Mouse (Mus musculus) brain, embryonic 14.5 days (tissue): Measurements from ENCODE around the gene Prdm12. TPM values are rescaled to one million over a fixed set of nuclear protein-coding genes. Genes with fewer than 3 reads are reported as not detected.

ENCODE experiments used
- DNase-seq: peaks from one replicate; pipeline ENCODE4 v3.0.0-alpha.2; 2011; ENCODE audit warnings: low read depth
- CTCF ChIP-seq: fragments of 200-500 bp; IDR thresholded peaks from 2 replicates; pipeline ENCODE4 v1.5.1; 2012; ENCODE audit warnings: inconsistent platforms, mild to moderate bottlenecking, moderate library complexity, borderline replicate concordance; ENCODE audit not compliant: insufficient read depth, insufficient read length; ENCODE audit errors: extremely low read depth
- POLR2A ChIP-seq: fragments of 200-500 bp; IDR thresholded peaks from 2 replicates; pipeline ENCODE4 v1.6.1; 2012; ENCODE audit warnings: mild to moderate bottlenecking, inconsistent platforms, borderline replicate concordance; ENCODE audit not compliant: poor library complexity, insufficient read depth, insufficient read length, severe bottlenecking; ENCODE audit errors: extremely low read depth
- polyA plus RNA-seq: library from polyadenylated mRNA; depleted of rRNA; stranded (reverse); fragments of >200 nt; gene quantifications from 2 replicates; pipeline ENCODE4 v1.2.3, GENCODE M21; 2012; rRNA removed

The Prdm12 gene
- 6.3 and 7.9 TPM in 2 replicates for polyA plus RNA-seq

DNA sequence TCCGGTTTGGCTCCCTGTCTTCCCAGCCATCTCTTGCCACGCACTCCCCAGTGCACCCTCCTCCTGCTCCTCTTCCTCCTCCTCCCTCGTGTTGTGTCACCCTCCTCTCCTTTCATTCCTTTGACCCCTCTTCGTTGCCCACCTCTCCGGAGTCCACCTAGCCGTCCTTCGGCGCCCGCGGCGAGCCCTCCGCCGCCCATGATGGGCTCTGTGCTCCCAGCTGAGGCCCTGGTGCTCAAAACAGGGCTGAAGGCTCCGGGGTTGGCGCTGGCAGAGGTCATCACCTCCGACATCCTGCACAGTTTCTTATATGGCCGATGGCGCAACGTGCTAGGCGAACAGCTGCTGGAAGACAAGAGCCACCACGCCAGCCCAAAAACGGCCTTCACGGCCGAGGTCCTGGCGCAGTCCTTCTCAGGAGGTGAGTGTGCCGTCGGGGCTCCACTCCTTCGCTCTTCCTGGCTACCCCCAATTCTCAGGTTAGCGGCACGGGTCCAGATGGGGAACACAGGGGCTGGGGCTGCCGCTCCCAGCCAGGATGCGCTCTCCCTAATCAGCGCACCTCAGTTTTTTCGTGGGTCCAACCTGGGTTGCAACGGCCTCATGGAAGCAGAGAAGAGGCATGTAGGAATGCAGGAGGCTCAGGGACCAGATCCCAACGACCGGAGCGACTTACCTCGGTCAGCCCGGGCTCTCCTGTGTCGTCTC lies at the start of gene Prdm12:
Gene Prdm12, plus strand, starts transcription at position 137 of the 708 bp plus-strand sequence.
- no peak for TF ChIP-seq CTCF
- no peak for TF ChIP-seq POLR2A
- DNase-seq: peak; percentile 6

DNA sequence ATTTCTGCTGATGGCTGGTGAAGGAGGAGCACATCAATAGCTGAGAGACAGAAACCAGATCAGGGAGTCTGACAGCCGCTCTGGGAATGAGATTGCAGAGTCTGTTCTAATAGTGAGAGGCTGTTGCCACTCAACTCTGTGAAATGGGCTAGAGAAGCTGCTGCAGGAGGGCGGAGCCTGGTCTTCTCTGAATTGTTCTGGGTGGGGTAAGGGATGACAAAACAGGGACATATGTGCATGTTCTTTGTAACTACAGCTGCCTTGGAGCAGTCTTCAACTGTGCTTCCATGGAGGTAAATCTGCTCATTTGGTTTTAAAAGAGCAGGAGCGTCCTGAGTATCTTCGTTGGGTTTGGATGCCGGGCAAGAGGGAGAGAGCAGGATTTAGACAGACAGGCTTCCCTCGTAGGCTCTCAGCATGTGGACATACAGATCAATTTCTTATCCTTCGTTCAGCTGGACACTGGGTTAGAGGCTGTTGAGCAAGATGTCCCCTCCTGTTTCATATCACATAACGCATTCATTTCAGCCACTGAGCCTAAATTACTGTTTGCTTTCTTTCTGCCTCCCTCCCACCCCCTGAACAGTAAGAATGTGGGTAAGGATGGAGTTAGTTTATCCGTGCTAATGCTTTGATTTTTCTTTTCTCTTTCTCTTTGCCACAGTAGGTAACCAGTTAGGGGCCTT lies 47.9 kb upstream of the Prdm12 start:
- no peak for TF ChIP-seq CTCF

DNA sequence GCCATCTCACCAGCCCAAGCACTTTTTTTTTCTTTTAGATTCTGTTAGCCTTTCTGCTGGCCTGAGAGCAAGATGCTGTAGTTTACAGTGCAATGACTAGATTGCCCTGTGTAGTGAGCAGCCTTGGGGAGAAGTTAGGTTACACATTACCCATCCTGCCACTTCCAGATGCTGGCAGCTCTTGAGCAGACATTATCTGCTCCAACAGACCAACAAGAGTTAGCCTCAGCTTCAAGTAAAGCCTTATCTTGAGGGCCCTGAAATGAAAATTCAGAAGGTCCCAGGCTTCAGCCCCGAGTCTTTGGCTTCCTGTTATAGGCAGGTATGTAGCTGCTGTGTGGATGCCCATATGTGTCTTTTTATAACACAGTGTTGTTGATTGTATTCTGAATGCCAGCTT lies 32.3 kb upstream of the Prdm12 start:
- DNase-seq: no peak
- no peak for TF ChIP-seq POLR2A

More for the DNA sequence above, 47.9 kb upstream of the Prdm12 start:
- DNase-seq: no peak

DNA sequence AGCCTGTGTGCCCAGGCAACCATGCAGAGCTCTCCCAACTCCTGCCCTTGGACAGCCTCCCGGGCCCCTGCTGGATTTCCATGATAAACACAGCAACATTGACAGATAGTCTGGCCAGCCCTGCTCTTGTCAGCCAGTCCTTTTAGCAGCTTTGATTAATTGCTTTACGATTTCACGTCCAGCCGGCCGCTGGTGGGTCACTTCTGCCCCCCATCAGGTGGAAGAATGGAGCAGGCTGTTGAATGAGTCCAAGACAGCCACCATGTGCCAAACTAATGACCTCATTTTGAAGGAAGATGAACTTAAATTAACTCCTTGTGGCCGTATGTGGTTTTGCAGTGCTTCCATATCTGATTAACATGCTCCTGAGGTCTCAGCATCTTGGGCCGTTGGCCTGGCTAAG lies 30.0 kb upstream of the Prdm12 start:
- TF ChIP-seq CTCF: no peak

DNA sequence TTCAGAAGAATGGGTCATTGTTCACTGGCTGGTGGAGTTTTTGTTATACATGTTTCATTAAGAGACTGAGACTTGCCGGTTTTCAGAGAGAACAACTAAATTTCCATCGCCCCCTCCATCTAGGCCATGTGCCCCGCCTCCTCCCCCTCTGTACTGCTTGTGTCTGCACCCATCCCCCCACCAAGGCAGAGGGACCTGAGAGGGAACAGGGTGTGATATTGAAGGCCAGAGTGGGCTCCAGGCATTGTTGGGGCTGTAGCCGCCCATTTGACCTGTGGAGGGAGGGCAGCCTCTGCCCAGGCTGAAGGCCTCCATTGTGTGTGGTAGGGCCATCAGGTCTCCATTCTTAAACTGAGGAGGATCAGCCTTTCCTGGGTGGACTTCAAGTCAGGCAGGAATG lies 28.9 kb upstream of the Prdm12 start:
- DNase-seq: peak; percentile 24
- TF ChIP-seq CTCF (no peak), POLR2A (no peak)

More for the DNA sequence above, 30.0 kb upstream of the Prdm12 start:
- DNase-seq: peak; percentile 61

DNA sequence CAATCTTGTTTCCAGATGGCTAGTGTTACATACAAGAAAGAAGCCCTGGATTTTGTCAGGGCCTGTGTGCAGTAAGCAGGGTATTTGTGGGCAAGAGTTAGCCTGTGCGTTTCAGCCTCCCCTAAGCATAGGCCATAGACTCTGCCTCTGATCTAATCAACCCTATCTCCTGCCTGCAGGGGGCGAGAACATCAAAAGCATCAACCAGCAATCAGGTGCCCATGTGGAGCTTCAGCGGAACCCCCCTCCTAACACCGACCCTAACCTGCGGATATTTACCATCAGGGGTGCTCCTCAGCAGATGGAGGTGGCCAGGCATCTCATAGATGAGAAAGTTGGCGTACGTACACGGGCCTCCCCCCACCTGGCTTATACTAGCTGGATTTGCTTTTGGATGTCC lies 28.4 kb upstream of the Prdm12 start:
- TF ChIP-seq CTCF (peak; percentile 41; the same call in 1 of the 2 replicates), POLR2A (no peak)
- peak; percentile 24 for DNase-seq

DNA sequence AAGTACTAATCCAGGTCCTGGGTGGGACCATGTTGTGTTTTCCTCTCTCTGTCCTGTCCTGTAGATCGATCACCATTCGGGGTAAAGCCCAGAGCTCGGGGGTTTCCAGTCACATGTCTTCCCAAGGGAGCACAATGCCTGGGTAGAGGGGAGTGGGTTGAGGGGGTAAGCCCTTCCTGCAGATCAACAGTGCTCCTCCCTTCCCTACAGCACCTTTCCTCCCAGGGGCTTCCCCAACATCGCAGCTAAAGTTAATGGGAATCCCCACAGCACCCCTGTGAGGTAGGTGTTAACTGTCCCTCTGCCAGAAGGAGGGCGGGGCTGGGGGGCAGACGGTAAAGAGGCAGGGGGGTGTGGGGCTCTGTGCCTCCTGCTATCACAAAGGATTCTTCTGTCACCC lies 27.2 kb upstream of the Prdm12 start:
- no peak for DNase-seq
- no peak for TF ChIP-seq POLR2A
- TF ChIP-seq CTCF: no peak

DNA sequence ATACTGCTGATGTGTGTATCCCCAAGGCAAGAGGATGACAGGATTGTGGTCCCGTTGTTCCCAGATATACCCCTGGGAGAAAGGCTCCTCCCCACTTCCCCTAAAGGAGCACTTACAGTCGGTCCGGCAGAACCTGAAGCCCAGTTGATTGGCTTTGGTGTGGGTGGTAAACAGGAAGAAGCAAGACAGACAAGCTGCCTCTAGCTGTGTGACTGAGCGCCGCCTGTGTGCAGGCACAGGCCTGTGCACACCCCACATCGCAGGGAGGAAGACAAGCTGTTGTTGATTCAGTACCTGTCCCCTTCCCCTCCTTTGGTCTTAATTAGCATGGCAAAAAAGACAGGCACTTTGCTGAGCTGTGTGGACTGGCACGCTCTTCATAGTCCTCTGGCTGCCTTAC lies 26.1 kb upstream of the Prdm12 start:
- TF ChIP-seq CTCF (no peak), POLR2A (no peak)
- DNase-seq: no peak

DNA sequence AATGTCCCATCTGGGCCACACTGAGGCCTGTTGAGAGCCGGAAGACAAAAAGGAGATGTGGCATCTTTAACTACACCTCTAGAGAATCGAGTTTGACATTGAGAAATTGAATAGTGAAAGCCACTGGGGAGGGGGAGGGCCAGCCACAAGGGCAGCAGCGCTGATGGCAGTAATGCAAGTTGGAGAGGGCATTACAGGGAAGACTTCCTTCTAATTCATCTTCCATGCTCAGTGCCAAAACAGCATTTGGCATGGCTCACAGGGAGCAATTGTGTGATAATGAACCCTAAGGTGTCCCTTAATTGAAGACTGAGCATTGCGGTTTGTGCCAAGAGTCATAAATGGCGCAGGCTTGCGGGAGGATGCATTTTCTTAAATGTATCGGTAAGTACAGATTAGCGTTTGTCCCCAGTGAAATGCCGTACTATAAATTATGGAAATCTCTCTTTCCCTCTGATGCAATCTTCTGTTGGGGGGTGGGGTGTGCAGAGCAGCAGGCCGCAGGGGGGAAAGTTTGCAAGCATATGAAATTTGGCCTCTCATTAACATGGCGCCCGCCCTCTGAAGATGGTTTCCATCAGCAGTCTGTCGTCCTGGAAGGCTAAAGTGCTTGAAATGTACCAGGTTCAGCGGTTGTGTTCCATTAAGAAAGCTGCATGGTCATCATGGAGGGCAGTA lies 21.2 kb upstream of the Prdm12 start:
- no peak for TF ChIP-seq CTCF
- TF ChIP-seq POLR2A: no peak
- DNase-seq: peak; percentile 56

DNA sequence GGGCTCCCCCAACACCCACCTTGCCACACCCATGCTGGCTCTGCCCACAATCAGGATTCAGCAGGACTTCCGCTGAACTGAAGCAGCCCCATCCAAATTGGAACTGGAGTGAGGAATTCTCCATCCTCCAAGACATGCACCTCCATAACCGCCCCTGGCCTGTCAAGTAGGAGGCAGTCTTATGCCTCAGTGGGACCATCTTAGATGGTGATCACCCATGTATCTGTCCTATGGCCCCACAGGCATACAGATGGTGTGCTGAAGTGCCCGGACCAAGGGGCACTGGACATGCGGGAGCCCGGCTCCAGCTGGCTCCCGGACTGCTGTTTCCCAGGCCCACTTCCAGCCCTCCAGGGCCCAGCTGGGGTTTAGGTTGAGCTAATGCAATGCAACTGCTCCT lies 20.6 kb upstream of the Prdm12 start:
- DNase-seq: no peak
- TF ChIP-seq CTCF: no peak
- TF ChIP-seq POLR2A: no peak

DNA sequence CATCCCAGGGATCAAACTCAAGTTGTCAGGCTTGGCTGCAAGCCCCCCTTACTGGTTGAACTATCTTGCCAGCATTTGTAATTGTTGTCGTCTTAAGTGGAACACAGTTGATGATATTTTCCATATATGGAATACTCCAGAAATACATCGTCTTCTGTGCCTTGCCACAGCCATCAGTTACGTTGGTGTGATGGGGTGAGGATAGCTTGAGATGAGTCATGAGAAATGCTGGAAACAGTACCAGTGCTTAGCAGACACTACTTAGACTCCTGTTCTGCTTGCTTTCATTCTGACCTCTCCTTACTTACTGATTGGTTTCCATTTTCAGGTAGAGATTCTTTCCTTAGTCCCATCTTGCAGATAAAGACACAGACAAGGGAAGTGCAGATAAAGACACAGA lies 6.3 kb upstream of the Prdm12 start:
- no peak for TF ChIP-seq CTCF
- DNase-seq: no peak

DNA sequence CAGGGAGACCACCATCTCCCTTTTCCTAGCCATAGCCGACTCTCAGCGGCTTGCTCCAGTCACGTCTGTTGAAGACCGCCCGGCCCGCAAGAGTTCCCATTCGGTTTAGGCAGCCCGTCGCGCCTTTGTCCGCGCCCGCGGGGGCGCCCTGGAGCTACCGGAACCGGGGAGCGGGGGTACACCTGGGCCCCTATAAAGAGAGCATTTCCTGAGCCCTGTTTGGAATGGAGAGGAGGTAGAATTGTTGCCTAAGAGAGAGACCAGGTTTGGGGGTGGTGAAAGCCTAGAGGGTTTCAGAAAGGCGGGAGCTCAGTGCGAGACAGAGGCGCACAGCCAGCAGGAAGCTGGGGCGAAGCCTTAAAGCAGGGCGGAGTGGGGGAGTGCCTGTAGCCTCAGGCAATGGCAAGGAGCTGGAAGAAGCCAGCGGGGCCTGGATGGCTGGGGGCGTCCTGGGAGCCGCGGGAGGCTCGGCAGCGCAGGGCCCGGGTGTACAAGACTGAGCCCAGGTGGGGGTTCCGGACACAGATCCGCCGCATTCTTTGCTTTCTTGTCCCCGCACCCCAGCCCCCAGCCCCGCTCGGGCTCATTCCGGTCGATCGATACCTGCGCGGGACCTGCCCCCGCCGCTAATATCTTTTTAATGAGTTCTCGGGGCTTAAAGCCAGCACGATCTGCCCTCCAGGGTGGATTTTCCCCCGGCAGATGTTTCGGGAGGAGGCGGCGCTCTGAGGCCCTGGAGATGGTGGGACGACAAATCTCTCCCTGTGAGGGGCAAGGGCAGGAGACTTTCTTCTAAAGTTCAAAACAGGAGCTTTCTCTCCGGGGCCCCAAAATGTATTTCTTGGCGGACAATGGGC lies 4.3 kb upstream of the Prdm12 start:
- DNase-seq: peak; percentile 37
- TF ChIP-seq POLR2A (no peak), CTCF (no peak)
